Mouse (Mus musculus): ENCODE measurements around the gene Pex6. TPM values are rescaled to one million over a fixed set of nuclear protein-coding genes. Genes with fewer than 3 reads are reported as not detected.

Gene Pex6
- polyA plus RNA-seq, 1 experiment: 105 TPM

DNA sequence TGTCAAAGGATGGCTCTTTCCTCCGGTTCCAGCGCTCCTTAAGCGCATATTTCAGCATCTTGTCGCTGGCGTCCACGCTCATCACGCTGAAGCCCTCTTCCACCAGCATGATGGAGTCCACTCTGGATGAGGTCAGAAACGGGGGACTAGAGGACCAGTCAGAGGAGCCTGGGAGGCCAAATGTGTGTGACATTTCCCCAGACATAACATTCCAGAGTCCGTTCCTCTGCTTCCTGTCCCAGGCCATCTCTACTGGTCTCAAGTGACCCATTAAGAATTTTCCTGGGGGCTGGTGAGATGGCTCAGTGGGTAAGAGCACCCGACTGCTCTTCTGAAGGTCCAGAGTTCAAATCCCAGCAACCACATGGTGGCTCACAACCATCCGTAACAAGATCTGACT is 16.0 kb downstream of the Pex6 start:
- H3K4me3 ChIP-seq (ENCODE audit: control insufficient read depth, insufficient read depth, low read length): no peak overlapping the region
- TF ChIP-seq POLR2A (IDR thresholded peaks at IDR 0.05; ENCODE audit: control insufficient read depth, extremely low read depth, insufficient read depth, low read length, poor library complexity): no peak
- TF ChIP-seq CTCF (IDR thresholded peaks at IDR 0.05; ENCODE audit: borderline replicate concordance, control insufficient read depth, extremely low read depth, insufficient read depth, low read length, poor library complexity): no peak
- H3K27ac ChIP-seq (ENCODE audit: control insufficient read depth, insufficient read depth, low read length): no peak overlapping the region
- H3K4me1 ChIP-seq (replicated peaks; ENCODE audit: control insufficient read depth, insufficient read depth, low read length): peaks cover 7% of the 10 kb centered on the region; the same call in 1 of the 2 replicates
- no peaks in the 10 kb centered on the region for H3K36me3 ChIP-seq (ENCODE audit: control insufficient read depth, insufficient read depth, low read length)
- no peaks in the 10 kb centered on the region for H3K27me3 ChIP-seq (ENCODE audit: control insufficient read depth, insufficient read depth, low read length)
- no peak for DNase-seq
- 97% methylated on average over 11 of the region's 11 CpGs for WGBS

DNA sequence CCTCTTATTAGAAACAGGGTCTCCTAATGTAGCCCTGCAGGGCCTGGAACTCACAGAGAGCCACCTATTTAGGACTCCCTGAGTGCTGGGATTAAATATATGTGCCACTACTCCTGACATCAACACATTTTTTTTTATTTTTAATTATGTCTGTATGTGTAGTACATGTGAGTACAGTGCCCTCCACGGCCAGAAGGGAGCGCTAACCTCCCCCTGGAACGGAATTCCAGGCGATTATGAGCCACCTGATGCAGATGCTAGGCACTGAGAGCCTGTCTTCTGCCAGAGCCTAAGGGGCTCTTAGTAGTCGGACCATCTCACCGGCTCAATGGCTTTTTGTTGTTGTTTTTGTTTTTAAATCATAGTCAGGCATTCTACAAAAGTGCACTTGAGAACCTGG is 16.8 kb downstream of the Pex6 start:
- no peak for TF ChIP-seq CTCF (IDR thresholded peaks at IDR 0.05; ENCODE audit: borderline replicate concordance, control insufficient read depth, extremely low read depth, insufficient read depth, low read length, poor library complexity)
- TF ChIP-seq POLR2A (IDR thresholded peaks at IDR 0.05; ENCODE audit: control insufficient read depth, extremely low read depth, insufficient read depth, low read length, poor library complexity): no peak
- peaks cover 2% of the 10 kb centered on the region; the same call in 1 of the 2 replicates for H3K4me1 ChIP-seq (replicated peaks; ENCODE audit: control insufficient read depth, insufficient read depth, low read length)
- no peak overlapping the region for H3K27ac ChIP-seq (ENCODE audit: control insufficient read depth, insufficient read depth, low read length)
- 61% methylated on average over 6 of the region's 6 CpGs for WGBS
- H3K4me3 ChIP-seq (ENCODE audit: control insufficient read depth, insufficient read depth, low read length): no peak overlapping the region
- H3K36me3 ChIP-seq (ENCODE audit: control insufficient read depth, insufficient read depth, low read length): no peaks in the 10 kb centered on the region
- peak; percentile 28 for DNase-seq
- no peaks in the 10 kb centered on the region for H3K27me3 ChIP-seq (ENCODE audit: control insufficient read depth, insufficient read depth, low read length)

- WGBS: 85% methylated on average over 11 of the region's 11 CpGs
- TF ChIP-seq POLR2A (IDR thresholded peaks at IDR 0.05; ENCODE audit: control insufficient read depth, extremely low read depth, insufficient read depth, low read length, poor library complexity) (no peak), CTCF (IDR thresholded peaks at IDR 0.05; ENCODE audit: borderline replicate concordance, control insufficient read depth, extremely low read depth, insufficient read depth, low read length, poor library complexity) (no peak)
- Histone ChIP-seq H3K27me3 (ENCODE audit: control insufficient read depth, insufficient read depth, low read length) (no peaks in the 10 kb centered on the region), H3K36me3 (ENCODE audit: control insufficient read depth, insufficient read depth, low read length) (no peaks in the 10 kb centered on the region), H3K27ac (ENCODE audit: control insufficient read depth, insufficient read depth, low read length) (no peak overlapping the region), H3K4me3 (ENCODE audit: control insufficient read depth, insufficient read depth, low read length) (no peak overlapping the region), H3K4me1 (replicated peaks; ENCODE audit: control insufficient read depth, insufficient read depth, low read length) (no peaks in the 10 kb centered on the region)
- DNase-seq: no peak
These were observed 17.2 kb downstream of the Pex6 start for GRCm38 (mm10) chr17:46728496-46728895.

DNA sequence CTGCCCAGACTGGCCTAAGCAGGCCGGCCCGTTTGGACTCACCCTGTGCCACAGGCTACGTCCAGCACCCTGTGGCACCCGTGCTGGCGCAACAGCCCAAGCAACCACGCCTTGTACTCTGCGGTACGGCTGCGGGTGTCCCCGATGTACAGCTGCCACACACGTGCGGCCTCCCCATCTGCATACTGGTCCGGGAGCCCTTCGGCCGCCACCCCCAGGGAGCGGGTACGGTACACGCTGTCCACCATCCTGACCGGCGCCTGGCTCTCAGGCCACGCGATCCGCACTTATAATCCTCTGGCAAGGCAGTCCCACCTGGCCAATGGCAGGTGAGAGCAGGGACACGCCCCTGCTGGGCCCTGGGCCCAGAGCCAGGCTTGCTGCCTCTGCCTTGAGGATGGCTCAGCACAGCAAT is 17.6 kb downstream of the Pex6 start, which contains the start of gene Gnmt:
Gene Gnmt, minus strand, starts transcription at position 265 of the 415 bp plus-strand sequence.
- Histone ChIP-seq H3K27ac (ENCODE audit: control insufficient read depth, insufficient read depth, low read length) (no peak within 1 kb of the TSS), H3K4me1 (replicated peaks; ENCODE audit: control insufficient read depth, insufficient read depth, low read length) (no peaks in the 10 kb centered on the region), H3K4me3 (ENCODE audit: control insufficient read depth, insufficient read depth, low read length) (no peak within 1 kb of the TSS), H3K27me3 (ENCODE audit: control insufficient read depth, insufficient read depth, low read length) (no peaks in the 10 kb centered on the region), H3K36me3 (ENCODE audit: control insufficient read depth, insufficient read depth, low read length) (no peaks in the 10 kb centered on the region)
- DNase-seq: no peak
- TF ChIP-seq CTCF (IDR thresholded peaks at IDR 0.05; ENCODE audit: borderline replicate concordance, control insufficient read depth, extremely low read depth, insufficient read depth, low read length, poor library complexity) (no peak), POLR2A (IDR thresholded peaks at IDR 0.05; ENCODE audit: control insufficient read depth, extremely low read depth, insufficient read depth, low read length, poor library complexity) (no peak)
- 65% methylated on average over 24 of the region's 24 CpGs for WGBS

DNA sequence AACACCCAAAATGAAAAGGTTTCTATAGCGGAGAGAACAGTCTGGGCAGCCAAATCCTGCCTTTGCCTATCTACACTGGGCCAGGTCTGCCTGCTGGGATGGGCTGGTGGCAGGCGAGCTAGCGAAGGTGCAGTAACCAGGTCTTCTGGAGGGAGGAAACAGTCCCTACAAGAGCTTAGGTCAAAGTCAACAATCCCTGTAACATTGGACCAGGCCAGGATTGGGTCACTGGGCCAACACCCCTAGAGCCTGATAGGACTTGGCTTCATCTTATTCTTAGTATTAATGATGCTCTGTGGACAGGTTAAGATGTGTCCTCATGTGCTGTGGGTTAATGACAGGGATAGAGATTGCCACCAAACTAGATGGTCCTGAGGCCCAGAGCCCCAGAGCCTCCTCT is 22.8 kb downstream of the Pex6 start:
- TF ChIP-seq POLR2A (IDR thresholded peaks at IDR 0.05; ENCODE audit: control insufficient read depth, extremely low read depth, insufficient read depth, low read length, poor library complexity) (no peak), CTCF (IDR thresholded peaks at IDR 0.05; ENCODE audit: borderline replicate concordance, control insufficient read depth, extremely low read depth, insufficient read depth, low read length, poor library complexity) (no peak)
- 92% methylated on average over 3 of the region's 3 CpGs for WGBS
- no peak for DNase-seq
- Histone ChIP-seq H3K36me3 (ENCODE audit: control insufficient read depth, insufficient read depth, low read length) (peaks cover 6% of the 10 kb centered on the region; the same call in 1 of the 2 replicates), H3K4me1 (replicated peaks; ENCODE audit: control insufficient read depth, insufficient read depth, low read length) (no peaks in the 10 kb centered on the region), H3K4me3 (ENCODE audit: control insufficient read depth, insufficient read depth, low read length) (no peak overlapping the region), H3K27me3 (ENCODE audit: control insufficient read depth, insufficient read depth, low read length) (no peaks in the 10 kb centered on the region), H3K27ac (ENCODE audit: control insufficient read depth, insufficient read depth, low read length) (no peak overlapping the region)

DNA sequence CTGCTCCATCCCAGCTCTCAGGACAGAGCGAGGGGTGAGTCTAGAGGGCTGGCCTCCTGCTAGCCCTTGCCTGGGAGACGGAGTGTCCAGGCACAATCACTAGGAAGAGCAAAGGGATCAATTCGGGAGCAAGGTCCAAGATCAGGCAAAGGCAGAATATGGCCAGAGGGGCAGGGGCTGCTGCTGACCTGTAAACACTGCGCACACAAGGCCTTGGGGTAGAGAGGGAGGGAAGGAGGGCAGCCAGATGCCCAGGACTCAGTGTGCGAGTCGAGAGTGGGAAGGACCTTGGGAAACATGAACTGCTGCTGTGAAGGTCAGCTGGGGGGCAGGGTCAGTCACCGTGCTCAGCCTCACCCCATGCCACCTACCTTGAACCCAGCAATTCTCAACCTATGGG is 24.0 kb downstream of the Pex6 start:
- WGBS: 98% methylated on average over 7 of the region's 7 CpGs
- no peak for DNase-seq
- no peak overlapping the region for H3K4me3 ChIP-seq (ENCODE audit: control insufficient read depth, insufficient read depth, low read length)
- H3K4me1 ChIP-seq (replicated peaks; ENCODE audit: control insufficient read depth, insufficient read depth, low read length): no peaks in the 10 kb centered on the region
- peaks cover 6% of the 10 kb centered on the region; the same call in 1 of the 2 replicates for H3K36me3 ChIP-seq (ENCODE audit: control insufficient read depth, insufficient read depth, low read length)
- no peak overlapping the region for H3K27ac ChIP-seq (ENCODE audit: control insufficient read depth, insufficient read depth, low read length)
- no peaks in the 10 kb centered on the region for H3K27me3 ChIP-seq (ENCODE audit: control insufficient read depth, insufficient read depth, low read length)
- no peak for TF ChIP-seq POLR2A (IDR thresholded peaks at IDR 0.05; ENCODE audit: control insufficient read depth, extremely low read depth, insufficient read depth, low read length, poor library complexity)
- TF ChIP-seq CTCF (IDR thresholded peaks at IDR 0.05; ENCODE audit: borderline replicate concordance, control insufficient read depth, extremely low read depth, insufficient read depth, low read length, poor library complexity): no peak

- Histone ChIP-seq H3K27ac (ENCODE audit: control insufficient read depth, insufficient read depth, low read length) (no peak overlapping the region), H3K27me3 (ENCODE audit: control insufficient read depth, insufficient read depth, low read length) (no peaks in the 10 kb centered on the region), H3K4me1 (replicated peaks; ENCODE audit: control insufficient read depth, insufficient read depth, low read length) (no peaks in the 10 kb centered on the region), H3K4me3 (ENCODE audit: control insufficient read depth, insufficient read depth, low read length) (no peak overlapping the region), H3K36me3 (ENCODE audit: control insufficient read depth, insufficient read depth, low read length) (peaks cover 6% of the 10 kb centered on the region; the same call in 1 of the 2 replicates)
- no peak for TF ChIP-seq POLR2A (IDR thresholded peaks at IDR 0.05; ENCODE audit: control insufficient read depth, extremely low read depth, insufficient read depth, low read length, poor library complexity)
- peak; percentile 78 for TF ChIP-seq CTCF (IDR thresholded peaks at IDR 0.05; ENCODE audit: borderline replicate concordance, control insufficient read depth, extremely low read depth, insufficient read depth, low read length, poor library complexity)
- WGBS: 83% methylated on average over 9 of the region's 10 CpGs
- DNase-seq: peak; percentile 57
These were observed 24.9 kb downstream of the Pex6 start for GRCm38 (mm10) chr17:46736160-46736559.

Data from thymus, adult 2 months (tissue).